Mouse (Mus musculus): Measurements from ENCODE around the gene Hint2.

The Hint2 gene

DNA sequence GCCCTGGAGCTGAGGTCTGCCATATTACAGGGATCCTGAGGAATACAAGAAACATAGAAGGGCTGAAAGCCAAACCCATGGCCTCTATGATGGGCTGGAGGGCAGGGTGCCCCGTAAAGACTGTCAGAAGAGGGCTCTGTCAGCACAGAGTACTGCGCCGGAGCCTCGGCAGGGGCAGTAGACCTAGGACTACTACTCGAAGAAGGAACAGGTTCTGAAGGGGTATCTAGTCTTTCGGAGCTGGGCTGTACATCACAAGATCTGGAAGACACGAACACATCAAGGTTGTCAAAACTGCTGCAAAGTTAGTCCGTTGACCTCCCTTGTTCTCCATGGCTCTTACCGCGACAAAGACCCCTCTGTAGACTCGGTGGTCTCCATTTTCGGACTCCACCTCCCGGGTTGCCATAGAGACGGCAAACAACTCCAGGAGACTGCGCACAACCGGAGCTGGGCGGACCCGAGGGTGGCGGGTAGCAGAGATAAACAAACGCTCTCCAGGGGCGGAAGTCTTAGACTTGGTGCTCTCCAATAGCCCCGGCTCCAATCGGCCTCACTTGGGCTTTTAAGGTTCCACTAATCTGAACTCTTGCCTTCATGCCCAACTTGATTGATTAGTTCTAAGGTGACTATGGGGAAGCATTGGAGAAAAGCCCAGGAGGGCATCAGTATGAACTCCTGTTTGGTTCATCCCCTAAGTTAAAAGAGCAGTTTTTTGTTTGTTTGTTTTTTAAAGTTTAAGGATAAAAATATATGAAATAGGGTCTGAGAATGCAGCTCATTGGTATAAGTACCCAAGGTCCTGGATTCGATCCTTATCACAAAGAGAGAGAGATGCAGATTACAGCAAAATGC lies 2.9 kb downstream of the Hint2 start, which contains the start of gene Spag8:
TSS of gene Spag8 (minus strand) at position 434 of the 855 bp plus-strand sequence.
- DNase-seq: peak; percentile 61

- DNase-seq: no peak
Measured at GRCm38 (mm10) chr4:43652726-43653125, 3.5 kb downstream of the Hint2 start.

DNA sequence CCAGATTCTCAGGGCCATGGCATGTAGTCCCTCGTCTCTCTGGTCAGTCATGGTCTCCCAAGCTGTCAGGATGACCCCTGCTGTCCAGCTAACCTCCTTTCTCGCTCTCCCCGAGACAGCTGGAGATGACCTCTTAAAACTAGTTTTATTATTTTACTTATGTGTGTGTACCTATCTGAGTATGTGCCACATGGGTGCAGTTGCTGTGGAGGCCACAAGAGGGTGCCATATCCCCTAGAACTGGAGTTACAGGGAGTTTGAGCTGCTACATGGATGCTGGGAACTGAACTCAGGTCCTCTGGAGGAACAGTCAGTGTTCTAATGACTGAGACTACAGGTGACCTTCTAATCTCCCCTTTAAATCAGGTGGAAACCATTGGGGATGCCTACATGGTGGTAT lies 6.5 kb downstream of the Hint2 start:
- no peak for DNase-seq

DNA sequence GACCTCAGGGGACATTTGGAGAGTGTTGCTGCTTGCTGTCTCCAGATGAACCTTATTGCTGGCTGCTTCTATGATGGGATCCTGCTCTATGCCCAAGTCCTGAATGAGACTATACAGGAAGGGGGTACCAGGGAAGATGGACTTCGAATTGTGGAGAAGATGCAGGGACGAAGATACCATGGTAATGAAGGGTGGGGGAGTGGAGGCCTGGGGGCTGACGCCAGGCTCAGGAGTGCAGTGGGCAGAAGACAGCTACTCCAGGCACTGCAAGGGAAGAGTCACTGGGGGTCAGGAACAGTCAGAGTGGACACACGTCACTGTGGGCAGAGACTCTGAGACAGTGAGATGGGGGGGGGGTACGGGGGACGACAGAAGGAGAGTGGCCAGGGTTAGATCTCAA lies 15.8 kb downstream of the Hint2 start:
- DNase-seq: peak; percentile 2

DNA sequence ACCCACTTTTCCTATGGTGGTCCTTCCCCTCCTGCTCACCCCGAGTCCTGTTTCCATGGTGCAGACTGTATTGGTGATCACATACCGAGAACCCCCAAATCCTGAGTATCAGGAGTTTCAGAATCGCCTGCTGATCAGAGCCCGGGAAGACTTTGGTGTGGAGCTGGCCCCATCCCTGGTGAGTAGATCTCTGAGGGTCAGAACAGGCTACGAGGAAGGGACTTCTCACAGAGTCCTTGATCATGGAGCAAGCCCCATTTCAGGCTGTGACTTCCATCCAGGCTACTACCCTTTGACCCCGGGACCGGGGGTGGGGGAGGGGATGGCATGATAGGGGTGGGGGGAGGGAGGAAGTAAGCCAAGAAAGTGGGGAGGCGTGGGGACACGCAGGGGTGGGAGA lies 16.2 kb downstream of the Hint2 start:
- DNase-seq: peak; percentile 6

DNA sequence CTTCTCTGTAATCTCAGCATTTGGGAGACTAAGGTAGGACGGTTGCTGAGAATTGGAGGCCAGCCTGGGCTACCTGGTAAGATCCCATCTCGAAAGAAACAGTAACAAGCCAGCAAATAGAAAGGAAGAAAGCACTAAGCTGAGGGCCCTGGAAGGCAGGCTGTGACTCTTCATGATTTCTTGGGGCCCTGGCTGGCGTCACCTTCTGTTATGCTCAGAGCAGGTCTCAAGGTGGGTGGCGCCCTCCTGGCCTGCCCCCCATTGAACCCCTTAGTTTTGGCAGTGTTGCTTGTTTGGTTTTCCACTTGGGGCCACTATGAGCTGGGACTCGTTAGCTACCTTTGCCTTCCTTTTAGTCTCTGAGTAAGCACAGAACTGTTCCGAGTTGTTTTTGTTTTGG lies 19.5 kb downstream of the Hint2 start:
- peak; percentile 3 for DNase-seq

- DNase-seq: peak; percentile 2
Measured at GRCm38 (mm10) chr4:43634621-43635374, 21.5 kb downstream of the Hint2 start.

DNA sequence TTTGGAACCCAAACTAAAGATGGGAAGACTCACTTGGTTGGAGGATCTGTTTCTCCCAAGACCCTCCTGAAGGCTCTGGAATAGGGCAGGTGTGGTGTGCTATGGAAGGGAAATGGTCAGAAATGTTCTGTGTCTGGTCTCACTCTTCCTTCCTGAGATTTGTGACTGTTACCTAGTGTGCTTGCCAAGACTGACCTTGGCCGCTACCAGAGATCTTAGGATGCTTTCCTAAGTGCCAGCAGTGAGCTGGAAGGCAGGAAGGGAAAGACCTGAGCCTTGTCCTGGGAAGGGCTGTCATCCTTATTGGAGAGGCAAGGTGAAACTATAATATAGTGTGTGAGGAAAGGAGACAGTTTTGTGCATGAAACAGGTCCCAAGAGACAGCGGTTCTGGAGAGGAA lies 22.5 kb downstream of the Hint2 start:
- DNase-seq: peak; percentile 3

- DNase-seq: peak; percentile 5
Measured at GRCm38 (mm10) chr4:43633296-43633695, 23.0 kb downstream of the Hint2 start.

- DNase-seq: peak; percentile 35
Measured at GRCm38 (mm10) chr4:43631956-43632920, 24.0 kb downstream of the Hint2 start.

DNA sequence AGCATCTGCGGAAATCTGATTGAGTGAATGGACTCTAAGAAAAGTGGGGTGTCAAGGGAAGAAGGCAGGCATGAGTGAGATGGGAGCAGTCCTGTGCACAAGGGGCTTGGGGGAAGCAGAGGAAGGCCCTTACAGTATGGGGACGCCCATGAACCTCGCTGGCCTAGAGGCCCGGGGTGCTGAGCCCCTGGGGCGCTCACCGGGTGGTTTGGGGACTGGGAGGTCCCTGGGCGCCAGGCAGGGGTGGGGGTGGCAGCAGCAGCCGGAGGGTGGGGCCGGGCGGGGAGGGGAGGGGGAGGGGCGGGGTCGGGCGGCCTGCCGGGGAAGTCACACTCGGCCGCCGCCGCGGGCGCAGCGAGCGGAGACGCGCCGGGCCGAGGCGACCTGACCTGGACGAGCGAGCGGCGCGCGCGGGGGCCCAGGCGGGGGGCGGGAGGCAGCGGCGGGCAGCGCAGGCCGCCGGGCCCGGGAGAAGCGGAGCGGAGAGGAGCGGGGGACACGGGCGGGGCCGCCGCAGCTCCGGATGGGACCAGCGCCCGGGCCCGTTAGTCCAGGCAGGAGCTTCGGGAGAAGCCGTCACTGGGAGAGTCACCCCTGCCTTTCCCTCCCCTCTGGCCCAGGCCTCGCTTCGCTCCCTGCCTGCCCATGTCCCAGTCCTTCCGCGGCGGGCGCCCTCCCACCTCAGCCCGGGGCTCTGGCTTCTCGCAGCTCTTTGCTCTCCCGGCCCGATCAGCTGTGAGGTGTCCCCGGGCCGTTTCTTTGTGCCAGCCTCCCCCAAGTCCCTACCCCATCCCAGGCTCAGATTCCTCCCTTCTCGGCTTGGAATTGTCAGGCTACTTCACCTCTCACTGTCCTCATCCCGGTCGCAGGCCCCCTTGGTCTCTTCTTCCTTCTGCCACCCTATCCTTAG lies 25.0 kb downstream of the Hint2 start, which contains the start of gene Npr2:
TSS of gene Npr2 (plus strand) at position 890 of the 910 bp plus-strand sequence.
- peak; percentile 76 for DNase-seq

GRCm38 (mm10) chr4:43630671-43631045 lies 25.6 kb downstream of the Hint2 start:
- no peak for DNase-seq

DNA sequence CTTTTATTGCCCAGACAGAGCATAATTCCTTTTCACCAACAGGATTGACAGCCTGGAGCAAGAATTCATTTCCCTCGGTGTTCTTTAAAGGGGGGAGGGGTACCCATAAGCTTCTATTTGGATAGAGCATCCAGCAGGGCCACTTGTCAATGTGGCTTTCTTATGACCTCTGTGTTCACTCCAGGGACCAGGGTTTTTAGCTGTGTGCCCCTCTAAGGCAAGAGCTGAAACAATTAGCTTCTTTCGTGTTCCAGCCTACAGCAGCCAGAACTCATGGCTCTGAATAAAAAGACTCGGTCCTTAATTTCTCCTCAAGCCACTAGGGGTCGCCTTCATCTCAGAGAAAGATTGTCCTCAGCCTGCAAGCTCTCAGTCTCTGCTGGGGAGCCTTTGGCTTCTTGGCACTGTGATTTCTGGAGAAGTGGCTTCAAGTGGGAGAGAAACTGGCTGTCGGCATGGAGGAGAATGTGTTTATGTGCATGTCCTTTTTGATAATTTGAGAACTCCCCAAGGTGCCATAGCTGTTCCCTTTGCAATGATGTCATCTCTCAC lies 26.2 kb downstream of the Hint2 start:
- peak; percentile 89 for DNase-seq

- peak; percentile 9 for DNase-seq
Measured at GRCm38 (mm10) chr4:43629106-43629817, 27.0 kb downstream of the Hint2 start.

DNA sequence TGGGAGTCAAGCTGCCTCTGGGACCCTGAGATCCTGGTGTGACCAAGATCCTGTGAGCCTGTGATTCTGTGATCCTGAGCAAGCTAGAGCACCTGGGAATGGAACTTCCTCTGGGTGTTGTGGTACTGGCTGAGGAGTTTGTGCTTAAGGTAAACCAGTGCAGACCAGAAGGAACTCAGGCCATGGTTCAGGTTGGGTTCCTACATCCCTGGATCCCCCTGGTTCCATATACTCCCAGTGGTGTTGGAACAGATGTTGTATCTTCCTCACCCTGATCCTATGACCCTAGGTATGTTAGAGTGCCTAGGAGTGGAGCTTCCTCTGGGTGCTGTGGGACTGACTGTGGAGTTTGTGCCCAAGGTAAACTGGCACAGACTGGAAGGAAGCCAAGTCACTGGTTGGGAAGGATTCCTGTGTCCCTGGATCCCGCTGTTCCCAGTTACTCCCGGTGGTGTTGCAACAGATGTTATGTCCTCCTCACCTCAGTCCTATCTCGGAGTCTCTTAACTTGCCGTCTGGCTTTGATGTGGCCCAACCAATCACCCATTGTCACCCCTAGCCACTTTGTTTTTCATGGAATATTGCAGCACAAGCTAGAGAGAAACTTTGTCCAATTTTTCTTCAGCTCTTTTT lies 36.0 kb downstream of the Hint2 start:
- DNase-seq: no peak

GRCm38 (mm10) chr4:43613060-43613730 lies 43.1 kb downstream of the Hint2 start:
- DNase-seq: peak; percentile 42

- no peak for DNase-seq
Measured at GRCm38 (mm10) chr4:43612534-43612933, 43.7 kb downstream of the Hint2 start.

DNA sequence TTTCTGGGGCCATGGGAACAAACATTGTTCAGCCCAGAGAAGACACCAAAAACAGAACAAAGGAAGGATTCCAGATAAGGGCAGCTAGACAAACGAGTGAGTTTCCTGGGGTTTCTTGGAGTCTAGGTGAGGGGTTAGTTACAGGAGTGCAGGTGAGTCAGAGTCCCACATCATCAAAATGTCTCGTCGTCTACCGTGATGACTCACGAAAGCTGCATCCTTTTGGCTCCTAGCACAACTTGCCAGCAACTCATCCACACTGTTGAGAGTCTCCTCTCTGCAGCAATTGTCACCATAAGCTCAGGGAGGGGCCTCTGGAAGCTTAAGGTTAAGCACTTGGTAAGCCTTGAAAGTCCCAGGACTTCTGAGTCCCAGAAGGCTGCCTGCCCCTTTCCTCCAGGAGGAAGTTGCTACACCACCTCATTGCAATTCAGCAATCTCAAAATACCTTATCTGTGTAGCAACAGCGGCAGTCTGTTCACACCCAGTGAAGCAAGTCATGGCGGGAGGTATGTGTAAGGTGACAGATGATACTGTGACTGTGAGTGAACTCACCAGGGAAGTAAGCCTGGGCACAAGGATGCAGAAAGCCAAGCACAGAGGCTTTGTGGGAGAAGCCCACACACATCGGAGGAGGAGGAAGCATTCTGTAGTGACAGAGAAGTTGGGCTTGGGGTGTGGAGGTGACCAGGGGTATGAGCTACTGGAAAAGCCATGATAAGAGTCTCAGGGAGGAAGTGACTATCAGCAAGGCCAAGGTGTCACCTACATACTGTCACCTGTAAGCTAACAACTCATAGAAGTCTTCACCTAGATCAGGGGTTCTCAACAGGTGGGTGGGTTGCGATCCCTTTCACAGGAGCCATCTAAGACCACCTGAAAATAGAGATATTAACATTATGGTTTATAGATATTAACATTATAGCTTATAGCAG lies 51.2 kb downstream of the Hint2 start:
- DNase-seq: no peak

Data from kidney, postnatal 10 days (tissue).